Mouse (Mus musculus): ENCODE measurements around the gene Acan. TPM values are rescaled to one million over a fixed set of nuclear protein-coding genes. Genes with fewer than 3 reads are reported as not detected.

Gene Acan
- total and polyA plus RNA-seq, 3 experiments, result 0.05 TPM; not detected in 2

DNA sequence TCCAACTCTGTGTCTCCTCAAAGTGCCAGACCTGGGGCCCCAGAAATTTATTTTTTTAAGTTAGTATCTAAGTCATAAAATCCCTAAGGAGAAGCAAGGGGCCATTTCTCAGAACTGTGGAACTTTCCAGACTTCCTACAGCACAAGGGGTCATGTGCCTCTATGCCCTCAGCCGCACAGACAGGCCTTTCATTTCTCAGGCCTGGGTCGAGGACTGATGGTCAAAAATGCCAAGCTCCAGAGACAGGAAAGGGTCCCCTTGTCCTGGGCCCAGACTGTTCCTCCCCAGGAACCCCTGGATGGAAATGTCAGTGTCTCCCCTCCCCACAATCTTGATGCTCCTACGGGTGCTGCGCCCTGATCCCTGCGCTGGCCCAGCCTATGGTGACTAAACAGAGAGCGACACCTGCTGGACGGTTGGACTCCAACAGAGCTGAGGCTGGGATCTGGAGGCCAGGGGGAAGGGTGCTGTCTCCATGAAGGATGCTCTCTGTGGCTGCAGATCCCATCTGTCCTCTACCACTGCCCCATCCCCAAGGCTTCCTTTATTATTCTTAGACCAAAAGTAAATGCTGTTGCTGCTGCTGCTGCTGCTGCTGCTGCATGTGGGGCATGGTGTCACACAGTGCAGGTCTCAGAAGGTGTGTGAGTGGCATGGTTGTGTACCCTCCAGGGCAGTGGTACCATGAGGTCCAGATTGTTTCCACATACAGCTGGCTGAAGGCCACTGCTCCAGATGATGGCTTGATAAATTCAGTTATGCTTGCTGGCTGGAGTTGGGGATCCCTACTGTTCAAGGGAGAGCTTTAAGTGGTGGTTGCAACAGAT lies 27.5 kb downstream of the Acan start:
- H3K36me3 ChIP-seq (replicated peaks), result no peaks in the 10 kb centered on the region
- ATAC-seq (ENCODE audit: extremely low read depth, insufficient number of reproducible peaks, low FRiP score, poor library complexity, severe bottlenecking) (no peak), DNase-seq (ENCODE audit: low spot score) (peak; percentile 32)
- H3K27me3 ChIP-seq (ENCODE audit: insufficient read depth, low read length), result 0 out of 2 replicates have a peak, but pooled peaks cover 5% of the 10 kb centered on the region
- peaks cover 3% of the 10 kb centered on the region; the same call in 1 of the 2 replicates for H3K4me1 ChIP-seq (ENCODE audit: insufficient read depth, low read depth, low read length)
- H3K9me3 ChIP-seq (replicated peaks), result no peaks in the 10 kb centered on the region
- TF ChIP-seq GATA1 (IDR thresholded peaks at IDR 0.05; ENCODE audit: borderline replicate concordance, low read length) (no peak), CTCF (IDR thresholded peaks at IDR 0.05; ENCODE audit: low read depth, low read length) (peak; percentile 43; the same call in 1 of the 2 replicates)
- no peak overlapping the region for H3K4me3 ChIP-seq (ENCODE audit: low read depth, low read length)

DNA sequence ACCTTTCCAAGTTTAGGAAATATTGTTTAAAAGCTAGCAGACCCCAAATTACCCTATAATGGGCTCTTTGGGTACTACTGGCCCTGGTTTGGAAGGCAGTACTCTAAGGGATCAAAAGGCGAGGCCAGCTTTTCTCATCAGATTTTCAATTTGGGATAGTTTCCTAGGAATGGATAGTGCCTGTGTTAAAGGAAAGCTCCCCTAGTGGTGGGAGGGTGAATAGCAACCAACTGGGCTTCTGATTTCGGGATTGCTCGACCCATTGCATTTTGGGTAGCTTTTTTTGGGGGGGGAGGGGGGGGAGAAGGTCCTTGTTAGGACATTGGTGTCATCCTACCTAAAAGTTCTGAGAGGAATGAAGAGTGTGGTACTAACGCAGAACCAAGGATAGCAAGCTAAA lies 35.8 kb downstream of the Acan start:
- Histone ChIP-seq H3K4me3 (ENCODE audit: low read depth, low read length) (no peak overlapping the region), H3K9me3 (replicated peaks) (no peaks in the 10 kb centered on the region), H3K27me3 (ENCODE audit: insufficient read depth, low read length) (peaks cover 17% of the 10 kb centered on the region; the same call in 1 of the 2 replicates), H3K36me3 (replicated peaks) (no peaks in the 10 kb centered on the region), H3K4me1 (ENCODE audit: insufficient read depth, low read depth, low read length) (no peaks in the 10 kb centered on the region)
- ATAC-seq (ENCODE audit: extremely low read depth, insufficient number of reproducible peaks, low FRiP score, poor library complexity, severe bottlenecking), result no peak
- no peak for TF ChIP-seq GATA2 (IDR thresholded peaks at IDR 0.05; ENCODE audit: borderline replicate concordance, low read depth, low read length)
- TF ChIP-seq CTCF (IDR thresholded peaks at IDR 0.05; ENCODE audit: low read depth, low read length), result peak; percentile 35; the same call in 1 of the 2 replicates
- no peak for DNase-seq (ENCODE audit: low spot score)

DNA sequence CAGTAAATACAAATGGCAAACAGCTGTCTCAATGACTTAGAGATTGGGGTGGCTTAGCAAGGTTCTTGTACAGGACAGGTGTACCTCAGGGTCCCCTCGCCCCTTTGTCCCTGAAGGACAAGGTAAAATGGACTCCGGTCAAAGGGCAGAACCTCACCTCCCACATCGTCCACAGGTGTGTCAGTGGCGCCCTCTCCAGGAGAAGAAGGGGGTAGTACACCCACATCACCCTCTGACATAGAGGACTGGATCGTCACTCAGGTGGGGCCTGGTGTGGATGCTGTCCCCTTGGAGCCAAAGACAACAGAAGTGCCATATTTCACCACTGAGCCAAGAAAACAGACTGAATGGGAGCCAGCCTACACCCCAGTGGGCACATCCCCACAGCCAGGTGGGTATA lies 43.2 kb downstream of the Acan start:
- peaks cover 15% of the 10 kb centered on the region; the same call in 1 of the 2 replicates for H3K27me3 ChIP-seq (ENCODE audit: insufficient read depth, low read length)

DNA sequence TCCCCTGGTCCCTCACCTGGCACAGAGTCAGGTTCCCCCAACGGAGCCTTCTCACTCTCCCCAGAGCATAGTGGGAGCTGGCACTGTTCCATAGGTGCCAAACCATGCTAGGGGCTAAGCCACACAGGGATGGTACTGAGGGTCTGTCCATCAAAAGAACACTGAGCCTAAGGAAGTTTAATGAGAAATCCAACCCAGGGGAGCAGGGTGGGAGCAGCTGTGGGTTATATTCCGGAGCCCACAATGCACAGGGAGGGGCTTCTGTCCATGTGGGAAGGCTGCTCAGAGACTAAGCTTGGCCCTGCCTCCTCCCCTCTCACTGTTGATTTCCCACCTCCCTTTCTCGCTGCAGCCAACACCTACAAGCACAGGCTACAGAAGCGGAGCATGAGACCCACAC lies 60.6 kb downstream of the Acan start:
- Histone ChIP-seq H3K4me1 (ENCODE audit: insufficient read depth, low read depth, low read length) (no peaks in the 10 kb centered on the region), H3K4me3 (ENCODE audit: low read depth, low read length) (no peak overlapping the region), H3K9me3 (replicated peaks) (no peaks in the 10 kb centered on the region), H3K27me3 (ENCODE audit: insufficient read depth, low read length) (peaks cover 11% of the 10 kb centered on the region; the same call in 1 of the 2 replicates), H3K36me3 (replicated peaks) (no peaks in the 10 kb centered on the region)
- DNase-seq (ENCODE audit: low spot score) (no peak), ATAC-seq (ENCODE audit: extremely low read depth, insufficient number of reproducible peaks, low FRiP score, poor library complexity, severe bottlenecking) (no peak)
- TF ChIP-seq GATA1 (IDR thresholded peaks at IDR 0.05; ENCODE audit: borderline replicate concordance, low read length) (no peak), CTCF (IDR thresholded peaks at IDR 0.05; ENCODE audit: low read depth, low read length) (no peak), POLR2AphosphoS5 (IDR thresholded peaks at IDR 0.05; ENCODE audit: insufficient replicate concordance, low read depth, low read length) (no peak), GATA2 (IDR thresholded peaks at IDR 0.05; ENCODE audit: borderline replicate concordance, low read depth, low read length) (no peak), TAL1 (conservative IDR thresholded peaks at IDR 0.05; ENCODE audit: low read depth, low read length) (no peak)

More for the DNA sequence above, 43.2 kb downstream of the Acan start:
- Histone ChIP-seq H3K36me3 (replicated peaks) (no peaks in the 10 kb centered on the region), H3K4me3 (ENCODE audit: low read depth, low read length) (no peak overlapping the region), H3K4me1 (ENCODE audit: insufficient read depth, low read depth, low read length) (no peaks in the 10 kb centered on the region), H3K9me3 (replicated peaks) (no peaks in the 10 kb centered on the region)
- DNase-seq (ENCODE audit: low spot score) (no peak), ATAC-seq (ENCODE audit: extremely low read depth, insufficient number of reproducible peaks, low FRiP score, poor library complexity, severe bottlenecking) (no peak)
- no peak for TF ChIP-seq GATA2 (IDR thresholded peaks at IDR 0.05; ENCODE audit: borderline replicate concordance, low read depth, low read length)
- TF ChIP-seq TAL1 (conservative IDR thresholded peaks at IDR 0.05; ENCODE audit: low read depth, low read length), result no peak
- no peak for TF ChIP-seq CTCF (IDR thresholded peaks at IDR 0.05; ENCODE audit: low read depth, low read length)
- no peak for TF ChIP-seq POLR2AphosphoS5 (IDR thresholded peaks at IDR 0.05; ENCODE audit: insufficient replicate concordance, low read depth, low read length)
- no peak for TF ChIP-seq GATA1 (IDR thresholded peaks at IDR 0.05; ENCODE audit: borderline replicate concordance, low read length)

DNA sequence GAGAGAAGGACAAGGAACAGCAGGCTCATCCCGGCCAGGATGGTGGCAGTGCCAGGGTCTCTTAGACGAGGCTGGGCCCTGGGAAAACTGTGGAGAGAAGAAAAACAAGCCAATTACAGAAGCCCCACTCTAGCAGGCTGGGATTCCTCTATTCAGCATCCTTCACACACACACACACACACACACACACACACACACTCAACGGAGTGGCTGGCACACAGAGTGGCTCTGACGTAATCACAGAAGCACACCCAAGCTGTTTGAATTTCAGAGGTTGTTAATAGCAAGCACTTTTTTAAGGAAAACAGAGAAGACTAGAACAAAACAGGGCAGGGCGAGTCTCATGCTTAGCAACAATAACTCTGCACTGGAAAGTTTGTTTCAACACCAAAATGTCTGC lies 70.2 kb downstream of the Acan start:
- Histone ChIP-seq H3K36me3 (replicated peaks) (no peaks in the 10 kb centered on the region), H3K9me3 (replicated peaks) (no peaks in the 10 kb centered on the region), H3K27me3 (ENCODE audit: insufficient read depth, low read length) (peaks cover 7% of the 10 kb centered on the region; the same call in 1 of the 2 replicates), H3K4me1 (ENCODE audit: insufficient read depth, low read depth, low read length) (no peaks in the 10 kb centered on the region), H3K4me3 (ENCODE audit: low read depth, low read length) (no peak overlapping the region)
- DNase-seq (ENCODE audit: low spot score), result no peak
- no peak for ATAC-seq (ENCODE audit: extremely low read depth, insufficient number of reproducible peaks, low FRiP score, poor library complexity, severe bottlenecking)
- no peak for TF ChIP-seq CTCF (IDR thresholded peaks at IDR 0.05; ENCODE audit: low read depth, low read length)
- no peak for TF ChIP-seq TAL1 (conservative IDR thresholded peaks at IDR 0.05; ENCODE audit: low read depth, low read length)
- no peak for TF ChIP-seq GATA1 (IDR thresholded peaks at IDR 0.05; ENCODE audit: borderline replicate concordance, low read length)
- TF ChIP-seq GATA2 (IDR thresholded peaks at IDR 0.05; ENCODE audit: borderline replicate concordance, low read depth, low read length), result no peak
- TF ChIP-seq POLR2AphosphoS5 (IDR thresholded peaks at IDR 0.05; ENCODE audit: insufficient replicate concordance, low read depth, low read length), result no peak

DNA sequence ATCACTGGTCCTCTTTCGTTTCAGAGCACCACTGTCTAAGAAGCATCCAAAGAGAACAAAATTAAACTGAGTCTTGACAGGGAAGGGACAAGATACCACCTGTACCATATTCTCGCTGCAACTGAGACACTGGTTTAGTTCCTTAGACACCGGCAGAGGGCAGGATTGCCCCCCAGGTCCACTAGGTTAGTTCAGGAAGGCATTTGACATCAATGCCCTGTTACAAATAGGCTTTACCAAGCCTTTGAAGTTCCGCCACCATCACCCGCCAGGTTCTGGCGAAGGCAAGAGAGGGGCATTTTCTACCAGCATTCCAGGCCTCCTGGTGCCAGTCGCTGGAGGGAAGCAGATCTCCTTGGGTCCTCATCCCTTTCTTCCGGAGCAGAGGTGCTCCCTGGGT lies 76.6 kb downstream of the Acan start:
- peaks cover 11% of the 10 kb centered on the region; the same call in 1 of the 2 replicates for H3K27me3 ChIP-seq (ENCODE audit: insufficient read depth, low read length)
- no peaks in the 10 kb centered on the region for H3K9me3 ChIP-seq (replicated peaks)
- H3K4me3 ChIP-seq (ENCODE audit: low read depth, low read length), result no peak overlapping the region
- no peaks in the 10 kb centered on the region for H3K36me3 ChIP-seq (replicated peaks)
- ATAC-seq (ENCODE audit: extremely low read depth, insufficient number of reproducible peaks, low FRiP score, poor library complexity, severe bottlenecking) (no peak), DNase-seq (ENCODE audit: low spot score) (no peak)
- TF ChIP-seq GATA2 (IDR thresholded peaks at IDR 0.05; ENCODE audit: borderline replicate concordance, low read depth, low read length) (no peak), CTCF (IDR thresholded peaks at IDR 0.05; ENCODE audit: low read depth, low read length) (no peak), TAL1 (conservative IDR thresholded peaks at IDR 0.05; ENCODE audit: low read depth, low read length) (no peak), GATA1 (IDR thresholded peaks at IDR 0.05; ENCODE audit: borderline replicate concordance, low read length) (no peak), POLR2AphosphoS5 (IDR thresholded peaks at IDR 0.05; ENCODE audit: insufficient replicate concordance, low read depth, low read length) (no peak)
- no peaks in the 10 kb centered on the region for H3K4me1 ChIP-seq (ENCODE audit: insufficient read depth, low read depth, low read length)

Measured in G1E (cell line).